ENCODE assay signal across 8 mouse cellular contexts in genomic region chr13:23759916-23760239, GRCm38 (mm10). TPM values are rescaled to one million over a fixed set of nuclear protein-coding genes. Genes with fewer than 3 reads are reported as not detected.
DNase-seq lines count a peak whose midpoint lies in the region; ATAC-seq and TF ChIP-seq lines count a peak whose summit lies in the region.

No protein-coding gene starts in this region.

- no peak for TF ChIP-seq POLR2A in ES-Bruce4 (IDR thresholded peaks at IDR 0.05; ENCODE audit: insufficient read depth, low read length)

- peak overlapping the region; percentile 68; the same call in 1 of the 2 replicates for H3K4me3 ChIP-seq in heart, embryonic 15.5 days
- H3K4me3 ChIP-seq in ES-Bruce4 (ENCODE audit: low read depth, low read length): 0 out of 2 replicates have a peak overlapping the region, but pooled peaks have one; percentile 66
- peak overlapping the region; percentile 13 for H3K4me3 ChIP-seq in hindbrain, embryonic 11.5 days (ENCODE audit: low read depth, low read length)
- peak overlapping the region; percentile 37; the same call in 1 of the 2 replicates for H3K4me3 ChIP-seq in midbrain, embryonic 11.5 days (ENCODE audit: low read depth, low read length)

- TF ChIP-seq EP300 in ES-Bruce4 (IDR thresholded peaks at IDR 0.05; ENCODE audit: insufficient read depth, low read depth, low read length): no peak

- DNase-seq in heart, adult 11 months: no peak
- no peak for DNase-seq in hindbrain, embryonic 11.5 days (ENCODE audit: low spot score)
- DNase-seq in midbrain, embryonic 11.5 days (ENCODE audit: low spot score, missing footprints): no peak
- no peak for DNase-seq in urinary bladder, postnatal 36 days (ENCODE audit: low spot score in 2 of 2)
- no peak for DNase-seq in embryo, embryonic 11 days
- no peak for DNase-seq in lung, postnatal 4 days

- H3K36me3 ChIP-seq in heart, embryonic 15.5 days: no peaks in the 10 kb centered on the region
- no peaks in the 10 kb centered on the region for H3K36me3 ChIP-seq in ES-Bruce4 (ENCODE audit: control insufficient read depth, insufficient read depth, low read length, poor library complexity, severe bottlenecking)
- H3K36me3 ChIP-seq in hindbrain, embryonic 11.5 days (ENCODE audit: control insufficient read depth, insufficient read depth, low read length): no peaks in the 10 kb centered on the region
- no peaks in the 10 kb centered on the region for H3K36me3 ChIP-seq in midbrain, embryonic 11.5 days (ENCODE audit: control insufficient read depth, insufficient read depth, low read length)

- no peaks in the 10 kb centered on the region for H3K27me3 ChIP-seq in heart, embryonic 15.5 days
- H3K27me3 ChIP-seq in ES-Bruce4 (ENCODE audit: control insufficient read depth, insufficient read depth, low read length, poor library complexity, severe bottlenecking): no peaks in the 10 kb centered on the region
- H3K27me3 ChIP-seq in hindbrain, embryonic 11.5 days (ENCODE audit: control insufficient read depth, insufficient read depth, low read length): no peaks in the 10 kb centered on the region
- no peaks in the 10 kb centered on the region for H3K27me3 ChIP-seq in midbrain, embryonic 11.5 days (ENCODE audit: control insufficient read depth, insufficient read depth, low read length)

- 61% methylated on average over 1 of the region's 1 CpGs for WGBS in heart, embryonic 15.5 days
- WGBS in hindbrain, embryonic 11.5 days: 72% methylated on average over 1 of the region's 1 CpGs
- WGBS in midbrain, embryonic 11.5 days: 79% methylated on average over 1 of the region's 1 CpGs

- ATAC-seq in heart, embryonic 15.5 days (replicated peaks; ENCODE audit: insufficient number of reproducible peaks, insufficient read depth, low FRiP score, low read depth): no peak
- no peak for ATAC-seq in hindbrain, embryonic 11.5 days (ENCODE audit: low FRiP score)
- no peak for ATAC-seq in midbrain, embryonic 11.5 days (ENCODE audit: low FRiP score)

- no peak overlapping the region for H3K9ac ChIP-seq in heart, embryonic 15.5 days
- H3K9ac ChIP-seq in ES-Bruce4 (ENCODE audit: low read depth, poor library complexity, severe bottlenecking): peak overlapping the region; percentile 99
- no peak overlapping the region for H3K9ac ChIP-seq in hindbrain, embryonic 11.5 days (ENCODE audit: low read depth, low read length)
- peak overlapping the region; percentile 73; the same call in 1 of the 2 replicates for H3K9ac ChIP-seq in midbrain, embryonic 11.5 days (ENCODE audit: low read length)

- H3K9me3 ChIP-seq in heart, embryonic 15.5 days (replicated peaks): no peaks in the 10 kb centered on the region
- no peaks in the 10 kb centered on the region for H3K9me3 ChIP-seq in ES-Bruce4 (replicated peaks; ENCODE audit: control insufficient read depth, insufficient read depth, low read length, poor library complexity, severe bottlenecking)
- no peaks in the 10 kb centered on the region for H3K9me3 ChIP-seq in hindbrain, embryonic 11.5 days (ENCODE audit: control insufficient read depth, low read length)
- H3K9me3 ChIP-seq in midbrain, embryonic 11.5 days (ENCODE audit: control insufficient read depth, low read length): no peaks in the 10 kb centered on the region

- TF ChIP-seq CTCF in ES-Bruce4 (IDR thresholded peaks at IDR 0.05; ENCODE audit: low read depth, low read length): no peak

- H3K4me2 ChIP-seq in heart, embryonic 15.5 days: peak overlapping the region; percentile 92
- peak overlapping the region; percentile 46 for H3K4me2 ChIP-seq in hindbrain, embryonic 11.5 days (replicated peaks; ENCODE audit: low read depth, low read length)
- H3K4me2 ChIP-seq in midbrain, embryonic 11.5 days: peak overlapping the region; percentile 82

- H3K4me1 ChIP-seq in heart, embryonic 15.5 days (replicated peaks): peaks cover 34% of the 10 kb centered on the region
- H3K4me1 ChIP-seq in ES-Bruce4 (ENCODE audit: control insufficient read depth, insufficient read depth, low read length): no peaks in the 10 kb centered on the region
- peaks cover 8% of the 10 kb centered on the region; the same call in 1 of the 2 replicates for H3K4me1 ChIP-seq in hindbrain, embryonic 11.5 days (replicated peaks; ENCODE audit: control insufficient read depth, insufficient read depth, low read length)
- H3K4me1 ChIP-seq in midbrain, embryonic 11.5 days (ENCODE audit: control insufficient read depth, insufficient read depth, low read length): peaks cover 26% of the 10 kb centered on the region

- H3K27ac ChIP-seq in heart, embryonic 15.5 days: peak overlapping the region; percentile 95
- H3K27ac ChIP-seq in ES-Bruce4 (ENCODE audit: insufficient read depth, low read length): peak overlapping the region; percentile 99
- peak overlapping the region; percentile 83 for H3K27ac ChIP-seq in hindbrain, embryonic 11.5 days (ENCODE audit: low read depth, low read length)
- no peak overlapping the region; the same call in 1 of the 2 replicates for H3K27ac ChIP-seq in midbrain, embryonic 11.5 days (ENCODE audit: low read depth, low read length)

RNA-seq across cellular contexts. Expression of gene Hist1h4a, which starts 1.2 kb away (rescaled TPM):
- polyA plus RNA-seq in heart, embryonic 15.5 days (2015; fragmentation: Nextera tagmentation; extraction: Ambion mirVana): not detected in 2 replicates
- 3.1 and 4.5 TPM in 2 replicates for polyA plus RNA-seq in ES-Bruce4 (2011; ENCODE audit: insufficient read depth, insufficient read length, low read depth, missing spikeins)
- 0.32 TPM in 1 of 2 replicates, not detected in the other for polyA plus RNA-seq in hindbrain, embryonic 11.5 days (2014; fragmentation: Nextera tagmentation; extraction: Ambion mirVana)
- 0.49 and 0.55 TPM in 2 replicates for polyA plus RNA-seq in midbrain, embryonic 11.5 days (2014; fragmentation: Nextera tagmentation; extraction: Ambion mirVana)

RNA-seq across cellular contexts. Expression of gene Hist1h3a, which starts 2.3 kb away (rescaled TPM):
- 1.5 and 2.4 TPM in 2 replicates for polyA plus RNA-seq in heart, embryonic 15.5 days (2015; fragmentation: Nextera tagmentation; extraction: Ambion mirVana)
- polyA plus RNA-seq in ES-Bruce4 (2011; ENCODE audit: insufficient read depth, insufficient read length, low read depth, missing spikeins): 5.4 TPM in 1 of 2 replicates, not detected in the other
- 3.4 and 5.3 TPM in 2 replicates for polyA plus RNA-seq in hindbrain, embryonic 11.5 days (2014; fragmentation: Nextera tagmentation; extraction: Ambion mirVana)
- polyA plus RNA-seq in midbrain, embryonic 11.5 days (2014; fragmentation: Nextera tagmentation; extraction: Ambion mirVana): 3.0 and 5.1 TPM in 2 replicates

RNA-seq across cellular contexts. Expression of gene Hist1h4b, which starts 3.1 kb away (rescaled TPM):
- 1.2 and 1.7 TPM in 2 replicates for polyA plus RNA-seq in heart, embryonic 15.5 days (2015; fragmentation: Nextera tagmentation; extraction: Ambion mirVana)
- polyA plus RNA-seq in ES-Bruce4 (2011; ENCODE audit: insufficient read depth, insufficient read length, low read depth, missing spikeins): 28.2 and 29.2 TPM in 2 replicates
- 3.6 and 4.8 TPM in 2 replicates for polyA plus RNA-seq in hindbrain, embryonic 11.5 days (2014; fragmentation: Nextera tagmentation; extraction: Ambion mirVana)
- polyA plus RNA-seq in midbrain, embryonic 11.5 days (2014; fragmentation: Nextera tagmentation; extraction: Ambion mirVana): 3.9 and 5.5 TPM in 2 replicates

RNA-seq across cellular contexts. Expression of gene Hist1h1a, which starts 3.6 kb away (rescaled TPM):
- 0.76 and 0.98 TPM in 2 replicates for polyA plus RNA-seq in heart, embryonic 15.5 days (2015; fragmentation: Nextera tagmentation; extraction: Ambion mirVana)
- polyA plus RNA-seq in ES-Bruce4 (2011; ENCODE audit: insufficient read depth, insufficient read length, low read depth, missing spikeins): 7.8 and 8.6 TPM in 2 replicates
- polyA plus RNA-seq in hindbrain, embryonic 11.5 days (2014; fragmentation: Nextera tagmentation; extraction: Ambion mirVana): 2.4 and 3.7 TPM in 2 replicates
- 3.5 and 3.7 TPM in 2 replicates for polyA plus RNA-seq in midbrain, embryonic 11.5 days (2014; fragmentation: Nextera tagmentation; extraction: Ambion mirVana)

RNA-seq across cellular contexts. Expression of gene Hist1h3b, which starts 7.8 kb away (rescaled TPM):
- 3.1 and 4.7 TPM in 2 replicates for polyA plus RNA-seq in heart, embryonic 15.5 days (2015; fragmentation: Nextera tagmentation; extraction: Ambion mirVana)
- 5.0 and 9.4 TPM in 2 replicates for polyA plus RNA-seq in ES-Bruce4 (2011; ENCODE audit: insufficient read depth, insufficient read length, low read depth, missing spikeins)
- polyA plus RNA-seq in hindbrain, embryonic 11.5 days (2014; fragmentation: Nextera tagmentation; extraction: Ambion mirVana): 6.5 and 10.7 TPM in 2 replicates
- 7.5 and 13.2 TPM in 2 replicates for polyA plus RNA-seq in midbrain, embryonic 11.5 days (2014; fragmentation: Nextera tagmentation; extraction: Ambion mirVana)

Comparison
In these comparisons a context has a peak if more than half of its experiments do, and no peak if none do; other contexts are left out.
1. H3K4me3 ChIP-seq: peak in every context shown above with its lines; median percentile 68 in heart, embryonic 15.5 days; 66 in ES-Bruce4; 37 in midbrain, embryonic 11.5 days; 13 in hindbrain, embryonic 11.5 days.
2. H3K9ac ChIP-seq: peak in ES-Bruce4 (single experiment) and midbrain, embryonic 11.5 days (single experiment); none in heart, embryonic 15.5 days (single experiment) and hindbrain, embryonic 11.5 days (single experiment).
3. Peak in every context shown above with its lines, with median percentiles within 50 percentile points of each other: H3K4me2 ChIP-seq.